ENCODE assay signal across 23 mouse cellular contexts in genomic region chr6:146303336-146303735, GRCm38 (mm10).
A peak's percentile ranks its signal among the peaks of the same experiment; 100 is the strongest.
DNase-seq lines count a peak whose midpoint lies in the region; ATAC-seq and TF ChIP-seq lines count a peak whose summit lies in the region.
"Had no signal": no experiment of that assay in that cellular context is flagged by ENCODE, and none has a peak within 500 bp of the region (broad histone marks: within the 10 kb centered on the region; RNA-seq: fewer than 3 reads in every experiment).

No protein-coding gene starts in this region.

- no peaks in the 10 kb centered on the region for H3K9me3 ChIP-seq in hindbrain, embryonic 14.5 days (ENCODE audit: control insufficient read depth, low read length)
- no peaks in the 10 kb centered on the region for H3K9me3 ChIP-seq in hindbrain, postnatal 0 days (ENCODE audit: low read length)
- no peaks in the 10 kb centered on the region for H3K9me3 ChIP-seq in limb, embryonic 15.5 days
- H3K9me3 ChIP-seq in limb, embryonic 10.5 days (replicated peaks) = no peaks in the 10 kb centered on the region
- H3K9me3 ChIP-seq: embryonic facial prominence, embryonic 15.5 days; forebrain, embryonic 15.5 days; heart, embryonic 10.5 days; hindbrain, embryonic 12.5 days had no signal

- ATAC-seq in hindbrain, embryonic 14.5 days (ENCODE audit: low FRiP score) = peak; percentile 24; the same call in 1 of the 2 replicates
- ATAC-seq in hindbrain, postnatal 0 days = no peak
- 0 out of 2 replicates have a peak, but pooled peaks have one; percentile 40 for ATAC-seq in limb, embryonic 15.5 days (ENCODE audit: insufficient number of reproducible peaks, low FRiP score, low TSS enrichment, low read depth)
- ATAC-seq: forebrain, embryonic 15.5 days; inflammation-experienced regulatory T-cells, adult 6 months had no signal

- no peak for TF ChIP-seq CTCF in hindbrain, postnatal 0 days (IDR thresholded peaks at IDR 0.05; ENCODE audit: low read depth)

- WGBS in hindbrain, embryonic 14.5 days = 70% methylated on average over 2 of the region's 2 CpGs
- WGBS in hindbrain, postnatal 0 days = 54% methylated on average over 2 of the region's 2 CpGs
- 71% methylated on average over 2 of the region's 2 CpGs for WGBS in limb, embryonic 15.5 days
- WGBS in limb, embryonic 10.5 days = 87% methylated on average over 2 of the region's 2 CpGs

- H3K4me1 ChIP-seq in hindbrain, embryonic 14.5 days (replicated peaks; ENCODE audit: control insufficient read depth, insufficient read depth, low read length) = peaks cover 9% of the 10 kb centered on the region; the same call in 1 of the 2 replicates
- H3K4me1 ChIP-seq in hindbrain, postnatal 0 days (ENCODE audit: insufficient read depth, low read length) = 0 out of 2 replicates have a peak, but pooled peaks cover 3% of the 10 kb centered on the region
- peaks cover 3% of the 10 kb centered on the region; the same call in 1 of the 2 replicates for H3K4me1 ChIP-seq in limb, embryonic 15.5 days
- H3K4me1 ChIP-seq in limb, embryonic 10.5 days = 0 out of 2 replicates have a peak, but pooled peaks cover 6% of the 10 kb centered on the region
- H3K4me1 ChIP-seq: forebrain, embryonic 15.5 days had no signal

- no peak overlapping the region for H3K4me2 ChIP-seq in hindbrain, embryonic 14.5 days (replicated peaks)
- no peak overlapping the region for H3K4me2 ChIP-seq in hindbrain, postnatal 0 days (ENCODE audit: low read depth, low read length)
- H3K4me2 ChIP-seq in limb, embryonic 15.5 days = no peak overlapping the region
- H3K4me2 ChIP-seq: embryonic facial prominence, embryonic 15.5 days; forebrain, embryonic 15.5 days; hindbrain, embryonic 12.5 days had no signal

- no peak overlapping the region for H3K27ac ChIP-seq in hindbrain, embryonic 14.5 days
- H3K27ac ChIP-seq in hindbrain, postnatal 0 days = no peak overlapping the region
- no peak overlapping the region for H3K27ac ChIP-seq in limb, embryonic 15.5 days
- no peak overlapping the region for H3K27ac ChIP-seq in limb, embryonic 10.5 days
- H3K27ac ChIP-seq: embryonic facial prominence, embryonic 15.5 days; forebrain, embryonic 10.5 days; forebrain, embryonic 15.5 days; heart, embryonic 10.5 days; hindbrain, embryonic 12.5 days had no signal

- no peak overlapping the region for H3K9ac ChIP-seq in hindbrain, embryonic 14.5 days
- H3K9ac ChIP-seq in hindbrain, postnatal 0 days (replicated peaks; ENCODE audit: low read length) = no peak overlapping the region
- H3K9ac ChIP-seq in limb, embryonic 15.5 days = no peak overlapping the region
- H3K9ac ChIP-seq: embryonic facial prominence, embryonic 15.5 days; forebrain, embryonic 15.5 days; hindbrain, embryonic 12.5 days had no signal

- no peaks in the 10 kb centered on the region for H3K36me3 ChIP-seq in hindbrain, embryonic 14.5 days (replicated peaks; ENCODE audit: control insufficient read depth, insufficient read depth)
- H3K36me3 ChIP-seq in hindbrain, postnatal 0 days (ENCODE audit: insufficient read depth, low read length) = no peaks in the 10 kb centered on the region
- H3K36me3 ChIP-seq in limb, embryonic 15.5 days = no peaks in the 10 kb centered on the region
- H3K36me3 ChIP-seq in limb, embryonic 10.5 days = no peaks in the 10 kb centered on the region
- H3K36me3 ChIP-seq: embryonic facial prominence, embryonic 15.5 days; forebrain, embryonic 10.5 days; forebrain, embryonic 15.5 days; heart, embryonic 10.5 days; hindbrain, embryonic 12.5 days had no signal

- DNase-seq in hindbrain, embryonic 14.5 days (ENCODE audit: low spot score) = no peak
- no peak for DNase-seq in hindbrain, postnatal 0 days (ENCODE audit: low spot score)
- DNase-seq in limb, embryonic 10.5 days (ENCODE audit: low spot score) = no peak
- DNase-seq in retina, postnatal 1 day = peak; percentile 32
- DNase-seq in retina, embryonic 14.5 days (ENCODE audit: low spot score) = no peak
- DNase-seq in urinary bladder, postnatal 4 days (ENCODE audit: low spot score in 2 of 2) = no peak
- DNase-seq: adrenal gland, adult 8-10 months; adrenal gland, postnatal 36 days; cerebellum, adult 11-12 months; cerebellum, adult 9-11 months; embryo, embryonic 11 days; gastrocnemius, postnatal 10 days; heart, adult 18-20 months; heart, postnatal 10 days; heart, postnatal 4 days had no signal

- no peak overlapping the region for H3K4me3 ChIP-seq in hindbrain, embryonic 14.5 days (replicated peaks; ENCODE audit: low read length)
- no peak overlapping the region for H3K4me3 ChIP-seq in hindbrain, postnatal 0 days (ENCODE audit: low read length)
- no peak overlapping the region for H3K4me3 ChIP-seq in limb, embryonic 15.5 days
- H3K4me3 ChIP-seq in limb, embryonic 10.5 days = no peak overlapping the region
- H3K4me3 ChIP-seq: embryonic facial prominence, embryonic 15.5 days; erythroblast, embryonic 14.5 days; forebrain, embryonic 10.5 days; forebrain, embryonic 15.5 days; heart, embryonic 10.5 days; hindbrain, embryonic 12.5 days had no signal

- no peaks in the 10 kb centered on the region for H3K27me3 ChIP-seq in hindbrain, embryonic 14.5 days (ENCODE audit: control insufficient read depth, insufficient read depth, low read length)
- no peaks in the 10 kb centered on the region for H3K27me3 ChIP-seq in hindbrain, postnatal 0 days (ENCODE audit: insufficient read depth, low read length)
- no peaks in the 10 kb centered on the region for H3K27me3 ChIP-seq in limb, embryonic 15.5 days
- H3K27me3 ChIP-seq in limb, embryonic 10.5 days (ENCODE audit: low read depth, poor library complexity, severe bottlenecking) = no peaks in the 10 kb centered on the region
- H3K27me3 ChIP-seq: embryonic facial prominence, embryonic 15.5 days; forebrain, embryonic 15.5 days; hindbrain, embryonic 12.5 days had no signal
